Mouse (Mus musculus) spleen, adult 2 months (tissue): ENCODE measurements around the gene Arhgef15.

Source experiments
- CTCF ChIP-seq: fragments of 200-500 bp; IDR thresholded peaks from 2 replicates; pipeline ENCODE4 v1.5.1; 2011; ENCODE audit warnings: mild to moderate bottlenecking, inconsistent platforms; ENCODE audit not compliant: insufficient read depth, insufficient read length, insufficient replicate concordance; ENCODE audit errors: extremely low read depth
- POLR2A ChIP-seq: fragments of 200-500 bp; IDR thresholded peaks from 2 replicates; pipeline ENCODE4 v1.6.1; 2011; ENCODE audit warnings: low read depth, low read length, inconsistent platforms

DNA sequence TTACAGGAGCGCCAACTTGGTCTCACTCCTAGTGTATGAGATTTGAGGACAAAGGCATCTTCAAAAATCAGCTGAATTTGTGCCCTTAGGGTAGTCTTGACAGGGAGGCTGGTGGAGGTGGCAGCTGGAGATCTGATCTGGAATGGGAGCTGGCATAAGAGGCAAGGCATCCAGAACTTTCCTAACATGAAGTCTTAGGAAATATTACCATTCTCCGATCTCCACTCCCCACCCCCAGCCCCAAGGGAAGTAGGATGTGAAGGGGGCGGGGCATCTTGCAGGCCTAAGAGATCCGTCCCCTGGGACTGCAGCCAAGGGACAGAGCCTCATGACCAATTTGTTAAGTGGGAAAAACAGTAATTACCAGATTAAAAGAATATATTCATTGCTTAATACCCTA, 13.0 kb upstream of the Arhgef15 start:
- no peak for TF ChIP-seq CTCF
- TF ChIP-seq POLR2A, result no peak
